Mouse (Mus musculus): ENCODE results near the gene Cyb5r4. TPM values are rescaled to one million over a fixed set of nuclear protein-coding genes. Genes with fewer than 3 reads are reported as not detected.
"Not testable (repeated sequence)": the region's sequence is repeated elsewhere in the genome, so short reads cannot be mapped to it uniquely, and the experiment has no call there.

The Cyb5r4 gene
- polyA plus RNA-seq, 1 experiment from 2014 or later = 50.2 TPM

DNA sequence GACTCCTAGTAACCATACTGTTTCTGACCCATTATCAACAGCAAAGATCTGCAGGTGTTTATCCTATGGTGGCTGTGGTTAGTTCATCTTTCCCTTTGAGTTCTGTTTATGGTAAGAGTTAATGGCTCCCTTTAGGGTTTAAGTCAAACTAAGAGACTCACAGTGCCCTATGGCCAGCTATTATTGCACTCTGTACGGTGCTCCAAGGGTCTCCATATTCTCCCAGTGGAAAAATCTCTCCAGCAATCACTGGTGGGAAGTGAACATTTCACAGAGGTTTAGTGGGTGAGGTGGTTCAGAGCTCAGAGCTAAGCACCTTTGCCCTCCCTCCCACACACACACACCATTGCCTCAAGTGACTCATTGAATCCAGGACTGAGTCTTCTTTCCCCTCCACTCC, 94.2 kb downstream of the Cyb5r4 start:
- no peak for ATAC-seq (ENCODE audit: insufficient read depth)
- Histone ChIP-seq H3K4me3 (ENCODE audit: low read depth, low read length) (no peak overlapping the region), H3K4me1 (ENCODE audit: insufficient read depth) (no peaks in the 10 kb centered on the region), H3K27ac (ENCODE audit: low read depth) (no peak overlapping the region), H3K36me3 (ENCODE audit: insufficient read depth) (no peaks in the 10 kb centered on the region), H3K9ac (no peak overlapping the region), H3K9me3 (ENCODE audit: low read depth, low read length) (no peaks in the 10 kb centered on the region), H3K4me2 (no peak overlapping the region), H3K27me3 (ENCODE audit: insufficient read depth, low read length) (no peaks in the 10 kb centered on the region)
- WGBS = 77% methylated on average over 1 of the region's 1 CpGs
- DNase-seq = no peak
- no peak for TF ChIP-seq CTCF (IDR thresholded peaks at IDR 0.05; ENCODE audit: low read depth)

DNA sequence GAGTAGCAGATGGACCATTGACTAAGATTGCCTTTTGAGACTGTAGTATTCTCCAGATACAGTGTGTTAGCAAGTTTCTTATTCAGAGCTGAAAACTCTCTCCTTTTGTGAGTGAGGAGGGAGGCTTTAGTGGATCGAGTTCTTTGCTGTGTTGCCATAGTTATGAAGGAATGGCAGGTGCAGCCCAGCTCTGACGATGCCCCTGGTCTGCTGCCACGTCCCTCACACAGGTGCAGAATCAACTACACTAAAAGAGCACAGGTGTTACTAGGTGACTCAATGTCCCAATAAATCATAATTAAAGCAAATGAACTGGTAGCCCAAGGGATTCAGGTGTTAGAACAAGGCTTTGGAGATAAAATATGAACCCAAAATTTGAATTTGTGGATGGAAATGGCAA, 97.2 kb downstream of the Cyb5r4 start:
- WGBS = 75% methylated on average over 3 of the region's 3 CpGs
- no peaks in the 10 kb centered on the region for H3K36me3 ChIP-seq (ENCODE audit: insufficient read depth)
- H3K4me2 ChIP-seq = no peak overlapping the region
- no peaks in the 10 kb centered on the region for H3K27me3 ChIP-seq (ENCODE audit: insufficient read depth, low read length)
- ATAC-seq (ENCODE audit: insufficient read depth) (no peak), DNase-seq (no peak)
- TF ChIP-seq CTCF (IDR thresholded peaks at IDR 0.05; ENCODE audit: low read depth) = no peak
- H3K9me3 ChIP-seq (ENCODE audit: low read depth, low read length) = no peaks in the 10 kb centered on the region
- no peak overlapping the region for H3K27ac ChIP-seq (ENCODE audit: low read depth)
- no peak overlapping the region for H3K4me3 ChIP-seq (ENCODE audit: low read depth, low read length)
- no peaks in the 10 kb centered on the region for H3K4me1 ChIP-seq (ENCODE audit: insufficient read depth)
- no peak overlapping the region for H3K9ac ChIP-seq

DNA sequence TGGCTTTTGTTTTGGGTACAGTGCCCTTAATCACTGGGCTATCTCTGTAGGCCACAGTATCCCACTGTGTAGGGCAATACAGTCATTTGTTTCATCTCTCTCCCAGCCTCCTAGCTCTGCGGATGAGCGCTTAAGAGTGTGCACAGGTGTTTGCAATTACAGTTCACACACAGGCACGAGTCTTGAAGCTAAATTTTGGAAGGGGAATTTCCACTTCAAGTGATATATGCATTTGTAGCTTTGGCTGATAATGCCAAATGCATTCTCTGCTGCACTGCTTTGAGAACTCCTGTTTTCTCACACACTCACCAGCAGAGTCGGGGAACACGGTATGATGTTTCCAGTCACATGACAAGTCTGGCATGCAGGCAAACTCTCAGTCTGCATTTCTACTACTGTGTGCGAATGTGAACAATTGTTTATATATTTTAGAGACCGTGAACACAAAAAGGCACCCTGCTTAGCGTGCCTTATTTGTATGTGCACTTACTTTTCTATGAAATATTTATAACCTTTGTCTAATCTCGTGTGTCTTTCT, 100.2 kb downstream of the Cyb5r4 start:
- no peak for DNase-seq
- H3K36me3 ChIP-seq (ENCODE audit: insufficient read depth) = no peaks in the 10 kb centered on the region
- 49% methylated on average over 9 of the region's 9 CpGs for WGBS
- no peaks in the 10 kb centered on the region for H3K9me3 ChIP-seq (ENCODE audit: low read depth, low read length)
- no peak overlapping the region for H3K27ac ChIP-seq (ENCODE audit: low read depth)
- no peak for ATAC-seq (ENCODE audit: insufficient read depth)
- no peak overlapping the region for H3K4me3 ChIP-seq (ENCODE audit: low read depth, low read length)
- H3K27me3 ChIP-seq (ENCODE audit: insufficient read depth, low read length) = no peaks in the 10 kb centered on the region
- no peak overlapping the region for H3K9ac ChIP-seq
- no peak for TF ChIP-seq CTCF (IDR thresholded peaks at IDR 0.05; ENCODE audit: low read depth)
- H3K4me1 ChIP-seq (ENCODE audit: insufficient read depth) = no peaks in the 10 kb centered on the region
- H3K4me2 ChIP-seq = no peak overlapping the region

DNA sequence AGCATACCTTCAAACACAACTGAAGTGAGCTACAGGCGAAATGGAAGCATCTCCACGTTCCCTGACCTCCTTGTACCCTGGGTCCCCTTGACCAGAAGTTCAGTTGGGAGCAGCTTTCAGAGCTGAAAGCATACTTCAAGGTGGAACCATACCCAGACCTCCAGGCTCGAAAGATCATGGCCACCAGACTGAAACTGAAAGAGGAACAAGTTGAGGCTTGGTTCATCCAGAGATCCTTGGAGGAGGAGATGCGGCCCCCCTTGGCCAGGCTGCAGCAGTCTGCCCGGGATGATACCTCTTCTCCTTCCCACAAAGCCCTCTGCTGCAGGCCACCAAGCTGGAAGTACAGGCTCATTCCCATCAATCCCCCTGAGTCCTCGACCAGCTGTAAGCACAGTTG, 105.2 kb downstream of the Cyb5r4 start:
- not testable (repeated sequence) for H3K4me3 ChIP-seq (ENCODE audit: low read depth, low read length); H3K4me1 ChIP-seq (ENCODE audit: insufficient read depth); H3K36me3 ChIP-seq (ENCODE audit: insufficient read depth); ATAC-seq (ENCODE audit: insufficient read depth); H3K9me3 ChIP-seq (ENCODE audit: low read depth, low read length); H3K27ac ChIP-seq (ENCODE audit: low read depth); H3K27me3 ChIP-seq (ENCODE audit: insufficient read depth, low read length); H3K4me2 ChIP-seq; DNase-seq; H3K9ac ChIP-seq
- WGBS = 78% methylated on average over 5 of the region's 6 CpGs

Other genes with a start within 250 kb of the Cyb5r4 start
- 1.1 and 2.8 TPM in 2 replicates for gene Snap91, start 141.4 kb upstream of the Cyb5r4 start, polyA plus RNA-seq (2014; fragmentation: Nextera tagmentation; extraction: Ambion mirVana)
- not detected in 2 replicates for gene Ripply2, start 6.5 kb upstream of the Cyb5r4 start, polyA plus RNA-seq (2014; fragmentation: Nextera tagmentation; extraction: Ambion mirVana)
- gene Mrap2, start 122.3 kb downstream of the Cyb5r4 start, polyA plus RNA-seq (2014; fragmentation: Nextera tagmentation; extraction: Ambion mirVana) = 0.09 TPM in 1 of 2 replicates, not detected in the other
- gene Cep162, start 233.5 kb downstream of the Cyb5r4 start, polyA plus RNA-seq (2014; fragmentation: Nextera tagmentation; extraction: Ambion mirVana) = 8.1 and 8.3 TPM in 2 replicates